Mouse (Mus musculus) thymus, postnatal 4 days (tissue): Measurements from ENCODE around the gene Nagk.
A peak's percentile ranks its signal among the peaks of the same experiment; 100 is the strongest.
"Not testable (repeated sequence)": the region's sequence is repeated elsewhere in the genome, so short reads cannot be mapped to it uniquely, and the experiment has no call there.

Source experiments
- DNase-seq: peaks from one replicate; pipeline ENCODE4 v3.0.0; 2021

Nagk gene

GRCm38 (mm10) chr6:83794760-83795296 is at the start of gene Nagk:
Nagk (plus strand) TSS chr6:83794982.
- DNase-seq, result peak; percentile 97

- no peak for DNase-seq
Observed at GRCm38 (mm10) chr6:83745466-83745865, 49.3 kb upstream of the Nagk start.

GRCm38 (mm10) chr6:83749286-83749685 is 45.5 kb upstream of the Nagk start:
- DNase-seq, result no peak

- DNase-seq, result peak; percentile 84
Observed at GRCm38 (mm10) chr6:83750171-83750684, 44.6 kb upstream of the Nagk start.

DNA sequence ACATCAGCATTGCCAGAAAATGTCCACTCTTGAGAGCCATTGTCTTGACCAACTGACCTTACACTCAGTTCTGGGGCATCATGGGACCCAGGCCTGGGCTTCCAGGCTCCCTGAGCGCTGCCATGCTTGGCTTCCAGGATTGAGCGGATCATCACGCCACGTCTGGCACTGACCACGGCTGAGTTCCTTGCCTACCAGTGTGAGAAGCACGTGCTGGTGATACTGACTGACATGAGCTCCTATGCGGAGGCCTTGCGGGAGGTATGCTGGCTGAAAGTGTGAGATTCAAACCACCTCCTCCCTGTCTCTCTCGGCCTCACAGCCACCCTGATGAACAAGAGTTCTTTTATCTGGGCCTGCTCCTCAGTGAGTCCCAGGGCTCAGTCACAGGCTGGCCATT is 38.7 kb upstream of the Nagk start:
- no peak for DNase-seq

- DNase-seq, result no peak
Observed at GRCm38 (mm10) chr6:83762344-83762743, 32.4 kb upstream of the Nagk start, which contains the start of gene Ankrd53. Ankrd53 (plus strand) TSS chr6:83762644.

- DNase-seq, result peak; percentile 63
Observed at GRCm38 (mm10) chr6:83762880-83763431, 31.8 kb upstream of the Nagk start.

GRCm38 (mm10) chr6:83766982-83767381 is 27.8 kb upstream of the Nagk start:
- DNase-seq, result no peak

- no peak for DNase-seq
Observed at GRCm38 (mm10) chr6:83768485-83768884, 26.3 kb upstream of the Nagk start.

DNA sequence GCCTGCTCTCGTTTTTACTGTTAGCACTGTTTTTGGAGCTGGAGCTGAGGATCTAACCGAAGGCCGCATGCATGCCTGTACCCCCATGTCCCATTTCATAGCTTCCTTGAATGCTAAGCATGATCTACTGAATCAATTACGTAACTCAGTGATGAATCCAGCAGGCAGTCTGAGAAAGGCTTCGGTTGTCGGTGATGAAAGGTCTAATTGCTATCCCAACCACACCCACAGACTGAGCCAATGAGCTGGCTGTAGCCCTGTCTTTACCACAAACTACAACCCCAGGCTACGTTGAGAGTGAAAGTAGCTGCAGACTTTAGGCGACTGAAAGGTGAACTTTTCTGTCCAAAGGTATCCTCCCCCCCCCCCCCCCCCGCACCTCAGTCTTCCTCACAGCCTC is 20.7 kb upstream of the Nagk start:
- no peak for DNase-seq

- peak; percentile 51 for DNase-seq
Observed at GRCm38 (mm10) chr6:83774781-83775563, 19.8 kb upstream of the Nagk start.

GRCm38 (mm10) chr6:83775638-83776293 is 19.0 kb upstream of the Nagk start, which contains the start of gene Tex261:
Tex261 (minus strand) TSS chr6:83775813.
- peak; percentile 94 for DNase-seq

DNA sequence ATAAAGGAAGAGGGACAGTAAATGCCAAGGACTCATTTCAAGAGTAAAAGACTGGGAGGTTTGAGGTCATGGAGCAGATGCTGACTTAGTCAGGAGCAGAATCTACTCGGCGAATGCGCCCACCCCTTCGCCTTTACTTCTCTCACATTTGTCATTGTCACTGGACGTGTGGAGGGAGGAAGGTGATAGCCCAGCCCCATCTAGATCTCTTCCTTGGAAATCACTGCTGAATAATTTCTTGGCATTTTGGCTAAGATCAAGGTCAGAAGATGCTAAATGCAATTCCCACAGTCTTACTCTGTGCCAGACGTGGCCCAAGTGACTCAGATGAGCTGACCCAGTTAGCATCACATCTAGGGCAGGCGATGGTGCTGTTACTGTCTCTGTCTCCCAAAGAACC is 16.5 kb upstream of the Nagk start:
- no peak for DNase-seq

- DNase-seq, result peak; percentile 66
Observed at GRCm38 (mm10) chr6:83779026-83779425, 15.8 kb upstream of the Nagk start.

DNA sequence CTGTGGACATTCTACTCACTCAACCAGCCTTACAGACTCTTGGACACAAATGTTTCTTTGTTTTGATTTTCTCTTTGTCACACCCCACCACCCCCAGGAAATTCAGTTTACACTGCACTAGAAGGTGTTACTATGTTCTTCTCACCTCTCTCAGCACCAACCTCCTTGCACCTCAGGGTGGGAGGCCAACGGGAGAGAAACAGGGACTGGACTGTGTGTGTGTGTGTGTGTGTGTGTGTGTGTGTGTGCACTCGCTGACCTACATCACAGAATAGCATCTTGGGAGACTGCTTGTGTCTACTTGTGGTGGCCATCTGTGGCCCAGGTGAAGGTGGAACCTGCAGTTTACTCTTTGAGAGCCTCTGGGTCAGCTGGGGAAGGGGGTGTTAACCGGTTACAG is 8.4 kb upstream of the Nagk start:
- no peak for DNase-seq

GRCm38 (mm10) chr6:83788554-83788953 is 6.2 kb upstream of the Nagk start:
- no peak for DNase-seq

GRCm38 (mm10) chr6:83790533-83790932 is 4.2 kb upstream of the Nagk start:
- DNase-seq, result not testable (repeated sequence)

- no peak for DNase-seq
Observed at GRCm38 (mm10) chr6:83791251-83791890, 3.4 kb upstream of the Nagk start.

DNA sequence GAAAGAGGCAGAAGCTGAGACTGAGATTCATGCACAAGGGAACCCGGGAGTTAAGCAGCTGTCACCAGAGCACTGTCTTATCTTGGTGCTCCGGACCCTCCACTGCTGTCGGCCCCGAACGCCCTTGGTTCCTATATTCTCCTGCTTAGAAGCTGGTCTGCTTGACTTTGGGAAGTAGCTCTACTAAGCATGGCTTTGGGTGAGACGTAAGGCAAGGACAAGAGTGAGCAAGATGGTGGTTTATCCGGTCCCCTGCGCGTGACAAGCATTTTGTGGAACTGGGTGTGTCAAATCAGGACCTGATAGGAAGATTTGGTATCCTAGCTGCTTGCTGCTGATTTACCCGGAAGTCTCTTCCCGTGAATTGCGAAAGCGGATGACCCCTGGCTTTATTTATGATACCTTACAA is 714 bp downstream of the Nagk start:
- DNase-seq, result no peak

- no peak for DNase-seq
Observed at GRCm38 (mm10) chr6:83796686-83797085, 1.9 kb downstream of the Nagk start.

- no peak for DNase-seq
Observed at GRCm38 (mm10) chr6:83802033-83802432, 7.3 kb downstream of the Nagk start.

- DNase-seq, result no peak
Observed at GRCm38 (mm10) chr6:83802846-83803245, 8.1 kb downstream of the Nagk start.

DNA sequence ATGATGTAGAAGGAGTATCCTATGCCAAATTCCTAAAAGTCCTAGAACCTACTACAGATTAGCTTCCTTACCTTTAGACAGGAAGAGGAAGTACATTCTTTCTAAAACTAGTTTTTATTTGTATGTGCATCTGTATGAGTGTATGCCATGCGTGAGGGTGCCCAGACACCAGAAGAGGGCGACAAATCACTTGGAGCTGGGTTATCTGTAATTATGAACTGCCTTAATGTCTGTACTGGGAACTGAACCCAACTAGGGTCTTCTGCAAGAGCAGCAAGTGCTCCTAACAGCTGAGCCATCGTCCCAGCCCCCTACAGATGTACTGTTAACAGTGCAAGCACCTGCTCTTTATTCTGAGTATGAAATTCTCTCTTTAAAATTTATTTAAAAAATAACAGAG is 21.0 kb downstream of the Nagk start:
- DNase-seq, result no peak
